Mouse (Mus musculus) kidney, adult 9 months (tissue): ENCODE results near the gene Asgr1.

ENCODE experiments used
- DNase-seq: peaks from one replicate; pipeline ENCODE4 v3.0.0; 2022

The Asgr1 gene

GRCm38 (mm10) chr11:70026689-70027088 lies 27.2 kb upstream of the Asgr1 start:
- DNase-seq = no peak

GRCm38 (mm10) chr11:70027397-70027796 lies 26.5 kb upstream of the Asgr1 start:
- DNase-seq = no peak

- DNase-seq = no peak
These were observed 25.3 kb upstream of the Asgr1 start for GRCm38 (mm10) chr11:70028401-70029129.

GRCm38 (mm10) chr11:70029130-70029801 lies 24.6 kb upstream of the Asgr1 start:
- no peak for DNase-seq

GRCm38 (mm10) chr11:70029829-70030550 lies 23.9 kb upstream of the Asgr1 start:
- no peak for DNase-seq

GRCm38 (mm10) chr11:70030651-70031320 lies 23.1 kb upstream of the Asgr1 start:
- no peak for DNase-seq

- DNase-seq = no peak
These were observed 22.6 kb upstream of the Asgr1 start for GRCm38 (mm10) chr11:70031321-70031670.

- no peak for DNase-seq
These were observed 15.7 kb upstream of the Asgr1 start for GRCm38 (mm10) chr11:70038174-70038573.

- DNase-seq = no peak
These were observed 14.3 kb upstream of the Asgr1 start for GRCm38 (mm10) chr11:70039631-70040030.

- no peak for DNase-seq
These were observed 13.7 kb upstream of the Asgr1 start for GRCm38 (mm10) chr11:70040184-70040583.

- no peak for DNase-seq
These were observed 11.4 kb upstream of the Asgr1 start for GRCm38 (mm10) chr11:70042309-70043085.

GRCm38 (mm10) chr11:70043665-70044064 lies 10.2 kb upstream of the Asgr1 start:
- DNase-seq = no peak

GRCm38 (mm10) chr11:70045435-70045834 lies 8.4 kb upstream of the Asgr1 start:
- DNase-seq = no peak

- no peak for DNase-seq
These were observed 4.5 kb upstream of the Asgr1 start for GRCm38 (mm10) chr11:70049366-70049765.

GRCm38 (mm10) chr11:70049816-70050215 lies 4.1 kb upstream of the Asgr1 start:
- DNase-seq = no peak

- DNase-seq = no peak
These were observed 729 bp upstream of the Asgr1 start for GRCm38 (mm10) chr11:70053156-70053555.

GRCm38 (mm10) chr11:70055618-70056214 lies 1.8 kb downstream of the Asgr1 start:
- peak; percentile 77 for DNase-seq

GRCm38 (mm10) chr11:70057805-70058204 lies 3.9 kb downstream of the Asgr1 start:
- DNase-seq = peak; percentile 80

- no peak for DNase-seq
These were observed 6.0 kb downstream of the Asgr1 start for GRCm38 (mm10) chr11:70059930-70060329.

- no peak for DNase-seq
These were observed 9.2 kb downstream of the Asgr1 start for GRCm38 (mm10) chr11:70063053-70063452.

- no peak for DNase-seq
These were observed 12.8 kb downstream of the Asgr1 start for GRCm38 (mm10) chr11:70066701-70067100.

GRCm38 (mm10) chr11:70068245-70068644 lies 14.4 kb downstream of the Asgr1 start:
- no peak for DNase-seq
